Mouse (Mus musculus) cerebellum, adult (tissue): ENCODE data around the gene Cldn4.

ENCODE experiments used
- ATAC-seq: cut with Nextera tagmentation; 2 replicates; pipeline ENCODE4 v1.9.2; 2017; ENCODE audit warnings: mild to moderate bottlenecking, moderate library complexity, mixed read lengths; ENCODE audit not compliant: insufficient number of reproducible peaks, low FRiP score, low TSS enrichment

Gene Cldn4

DNA sequence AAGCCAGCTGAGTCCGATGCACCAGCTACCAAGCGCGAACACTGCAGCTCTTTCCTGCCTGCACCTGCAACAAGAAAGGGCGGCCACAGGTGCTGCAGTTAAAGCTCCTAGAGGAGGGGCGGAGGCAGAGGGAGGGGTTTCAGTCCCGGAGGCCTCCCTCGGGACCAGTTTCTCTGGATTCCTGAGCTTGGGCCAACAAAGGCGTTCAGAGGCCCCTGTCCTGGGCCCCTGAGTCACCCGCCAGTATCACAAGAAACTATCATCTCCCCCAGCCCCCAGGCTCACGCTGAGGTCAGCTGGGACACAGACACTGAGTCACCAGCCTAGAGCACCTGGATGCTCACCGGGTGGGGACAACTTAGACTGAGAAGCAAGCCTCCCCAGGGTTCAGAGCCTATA, at the start of gene Cldn4:
TSS of gene Cldn4 (minus strand) at position 78 of the 399 bp plus-strand sequence.
- ATAC-seq = no peak

DNA sequence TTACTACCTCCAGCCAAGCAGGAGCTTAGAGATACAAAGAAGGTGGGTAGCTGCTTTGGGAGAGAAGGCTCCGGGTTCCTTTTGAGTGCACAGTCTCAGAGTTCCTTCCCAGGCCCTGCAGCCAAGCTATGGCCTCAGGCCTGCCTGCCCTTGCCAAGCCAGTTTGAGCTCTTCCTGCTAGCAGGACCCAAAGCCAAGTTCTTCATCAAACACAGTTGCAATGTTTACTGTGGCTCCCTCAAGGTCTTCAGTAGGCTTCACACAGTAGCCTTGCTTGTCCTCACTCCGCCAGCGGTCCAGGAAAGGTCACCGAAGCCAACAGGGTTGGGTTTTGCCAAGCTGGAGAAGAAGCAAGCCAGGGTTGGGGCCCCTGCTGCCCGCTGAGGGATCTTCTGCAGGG, 45.8 kb upstream of the Cldn4 start:
- ATAC-seq = no peak

DNA sequence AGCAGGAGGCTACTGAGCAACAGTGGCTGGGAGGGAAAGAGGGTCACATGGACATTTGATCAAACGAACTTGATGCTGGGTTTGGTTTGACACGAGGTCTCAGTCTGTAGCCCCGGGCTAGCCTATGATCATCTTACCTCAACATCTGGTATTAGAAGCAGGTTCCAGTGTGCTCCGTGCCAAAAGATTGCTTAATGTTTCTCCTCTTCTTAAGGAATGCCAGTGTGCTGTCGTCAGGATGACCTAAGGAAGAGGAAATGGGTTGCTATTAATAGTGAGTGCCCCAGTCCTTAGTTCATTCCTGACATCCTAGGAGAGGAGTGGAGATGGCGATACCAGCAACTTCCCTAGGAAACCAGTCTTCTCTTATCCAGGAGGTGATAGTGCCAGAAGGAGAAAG, 43.0 kb upstream of the Cldn4 start:
- ATAC-seq = no peak

DNA sequence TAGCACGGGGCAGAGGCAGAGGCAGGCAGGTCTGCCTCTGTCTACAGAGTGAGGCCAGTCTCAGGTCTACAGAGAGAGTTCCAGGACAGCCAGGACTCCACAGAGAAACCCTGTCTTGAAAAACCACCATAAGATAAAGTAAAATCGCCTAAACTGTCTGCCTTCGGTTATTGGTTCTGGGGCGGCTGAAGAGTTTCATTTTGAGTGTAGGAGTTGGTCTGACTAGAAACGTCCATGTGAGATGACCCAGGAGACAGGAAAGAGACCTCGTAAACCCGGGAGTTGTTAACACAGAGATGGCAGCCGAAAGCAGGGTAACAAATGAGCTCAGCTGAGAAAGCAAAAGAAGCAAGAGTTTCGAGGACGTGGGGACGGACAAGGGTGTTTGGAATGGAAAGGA, 42.4 kb upstream of the Cldn4 start:
- no peak for ATAC-seq

DNA sequence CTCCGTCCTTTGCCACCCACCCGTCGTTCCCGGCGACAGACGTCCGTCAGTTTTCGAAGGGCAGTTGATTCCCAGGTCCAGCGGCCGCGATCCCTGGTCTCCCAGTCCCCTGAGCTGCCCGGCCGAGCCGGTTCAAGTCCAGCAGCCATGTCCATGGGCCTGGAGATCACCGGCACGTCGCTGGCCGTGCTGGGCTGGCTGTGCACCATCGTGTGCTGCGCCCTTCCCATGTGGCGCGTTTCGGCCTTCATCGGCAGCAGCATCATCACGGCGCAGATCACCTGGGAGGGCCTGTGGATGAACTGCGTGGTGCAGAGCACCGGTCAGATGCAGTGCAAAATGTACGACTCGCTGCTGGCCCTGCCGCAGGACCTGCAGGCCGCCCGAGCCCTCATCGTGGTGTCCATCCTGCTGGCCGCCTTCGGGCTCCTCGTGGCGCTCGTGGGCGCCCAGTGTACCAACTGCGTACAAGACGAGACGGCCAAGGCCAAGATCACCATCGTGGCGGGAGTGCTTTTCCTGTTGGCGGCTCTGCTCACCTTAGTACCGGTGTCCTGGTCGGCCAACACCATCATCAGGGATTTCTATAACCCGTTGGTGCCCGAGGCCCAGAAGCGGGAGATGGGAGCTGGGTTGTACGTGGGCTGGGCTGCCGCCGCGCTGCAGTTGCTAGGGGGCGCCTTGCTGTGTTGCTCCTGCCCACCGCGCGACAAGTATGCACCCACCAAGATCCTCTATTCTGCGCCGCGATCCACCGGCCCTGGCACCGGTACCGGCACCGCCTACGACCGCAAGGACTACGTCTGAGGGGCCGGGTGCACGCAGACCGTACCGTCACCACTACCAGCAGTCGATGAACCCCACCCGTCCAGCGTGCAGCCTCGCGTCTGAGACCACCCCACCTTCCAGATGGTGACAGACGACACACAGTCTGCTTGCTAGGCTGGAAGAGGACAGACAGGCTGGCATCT, 39.8 kb upstream of the Cldn4 start:
- no peak for ATAC-seq

DNA sequence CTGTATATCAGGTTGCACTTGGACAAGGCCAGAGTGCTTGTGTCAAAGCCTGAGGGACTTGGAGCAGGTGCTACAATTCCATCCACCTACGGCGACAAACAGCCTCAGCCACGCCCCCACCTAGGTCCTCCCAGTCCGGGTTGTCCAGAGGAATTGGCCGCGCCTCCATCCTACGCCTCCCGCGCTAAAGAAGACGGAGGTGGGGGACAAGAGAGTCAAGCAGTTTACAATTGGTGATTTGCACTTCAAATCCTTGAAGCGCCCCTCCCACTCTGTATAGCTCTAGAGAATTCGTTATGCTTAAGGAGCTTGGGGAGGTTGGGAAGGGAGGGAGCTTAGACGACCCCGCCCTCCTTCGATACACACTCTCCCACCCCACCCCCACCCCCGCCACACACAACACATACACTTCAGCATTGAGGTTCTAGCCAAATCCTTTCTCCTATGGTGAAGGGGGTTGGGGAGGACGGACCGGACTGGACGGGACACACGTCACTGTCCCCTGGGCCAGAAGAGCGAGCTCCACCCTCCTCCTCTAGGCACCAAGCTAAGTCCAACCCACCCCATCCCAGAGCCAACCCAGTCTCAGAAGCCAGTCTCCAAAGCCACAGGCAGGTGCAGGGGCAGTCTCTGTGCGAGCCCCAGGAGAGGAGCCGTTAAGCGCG, 39.0 kb upstream of the Cldn4 start, which contains the start of gene Cldn3:
TSS of gene Cldn3 (plus strand) at position 582 of the 665 bp plus-strand sequence.
- no peak for ATAC-seq

DNA sequence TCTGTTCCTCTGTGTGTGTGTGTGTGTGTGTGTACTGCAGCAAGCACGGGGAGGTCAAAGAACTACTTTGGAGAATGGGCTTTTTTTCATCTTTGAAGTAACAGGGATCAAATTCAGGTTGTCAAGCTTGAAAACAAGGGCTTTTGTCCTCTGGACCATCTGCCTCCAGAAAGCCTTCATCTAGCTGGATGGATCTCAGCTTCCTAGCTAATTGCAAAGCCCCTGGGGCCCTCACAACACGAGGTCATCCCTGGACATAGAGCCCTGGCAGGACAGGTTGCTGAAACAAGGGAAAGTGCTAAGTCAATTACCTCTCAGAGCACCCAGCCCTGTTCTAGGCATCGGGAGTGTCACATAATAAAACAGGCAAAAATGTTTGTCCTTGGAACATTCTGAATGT, 37.0 kb upstream of the Cldn4 start:
- no peak for ATAC-seq

DNA sequence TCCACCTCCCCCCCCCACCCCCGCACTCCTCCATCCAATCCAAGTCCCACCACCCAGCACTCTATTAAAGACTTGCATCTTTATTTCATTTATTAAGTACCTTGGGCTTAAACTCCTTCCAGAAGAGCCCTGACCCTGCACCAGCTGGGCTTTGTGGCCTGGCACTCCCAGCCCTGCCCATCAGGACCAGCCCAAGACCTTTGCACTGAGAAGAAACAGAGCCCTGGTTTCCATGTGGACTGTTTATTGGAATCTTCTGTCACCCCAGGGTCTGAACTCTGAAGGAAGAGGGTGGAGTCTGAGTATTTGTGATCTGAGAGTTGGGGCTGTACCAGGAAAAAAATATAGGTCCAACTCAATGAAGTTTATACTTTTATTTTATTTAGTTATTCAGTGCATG, 36.4 kb upstream of the Cldn4 start:
- ATAC-seq = no peak

DNA sequence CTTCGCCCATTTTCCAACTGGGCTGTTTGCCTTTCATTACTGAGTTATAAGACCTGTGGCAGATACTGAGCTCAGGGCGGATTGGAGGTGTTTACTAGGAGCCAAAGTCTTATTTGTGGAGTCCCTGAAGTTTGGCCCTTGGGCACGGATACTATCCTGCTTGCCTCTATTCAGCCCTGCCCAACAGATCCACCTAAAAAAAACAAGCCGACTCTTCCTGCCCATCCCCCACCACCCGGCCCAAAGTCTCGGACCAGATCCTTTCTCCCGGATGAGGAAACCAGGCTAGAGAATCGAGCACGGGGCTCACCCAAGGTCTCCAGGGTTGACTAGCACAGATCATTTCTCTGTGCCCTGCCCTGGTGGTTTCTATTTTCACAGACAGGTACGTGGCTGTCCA, 34.4 kb upstream of the Cldn4 start:
- ATAC-seq = no peak

DNA sequence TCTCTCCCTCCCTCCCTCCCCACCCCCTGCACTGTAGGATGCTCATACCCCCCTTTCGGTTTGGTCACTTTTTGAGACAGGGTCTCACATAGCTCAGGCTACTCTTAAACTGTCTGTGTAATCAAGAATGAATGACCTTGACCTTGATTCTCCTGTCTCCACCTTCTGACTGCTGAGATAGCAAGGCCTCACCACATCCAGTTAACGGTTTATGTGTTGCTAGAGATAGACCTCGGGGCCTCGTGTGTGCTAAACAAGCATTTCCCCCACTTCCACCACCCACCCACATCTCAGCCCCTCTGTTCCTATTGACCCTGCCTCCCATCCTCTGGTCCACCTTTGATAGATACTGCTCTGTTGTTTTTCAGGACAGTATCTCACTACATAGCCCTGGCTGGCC, 31.1 kb upstream of the Cldn4 start:
- no peak for ATAC-seq

DNA sequence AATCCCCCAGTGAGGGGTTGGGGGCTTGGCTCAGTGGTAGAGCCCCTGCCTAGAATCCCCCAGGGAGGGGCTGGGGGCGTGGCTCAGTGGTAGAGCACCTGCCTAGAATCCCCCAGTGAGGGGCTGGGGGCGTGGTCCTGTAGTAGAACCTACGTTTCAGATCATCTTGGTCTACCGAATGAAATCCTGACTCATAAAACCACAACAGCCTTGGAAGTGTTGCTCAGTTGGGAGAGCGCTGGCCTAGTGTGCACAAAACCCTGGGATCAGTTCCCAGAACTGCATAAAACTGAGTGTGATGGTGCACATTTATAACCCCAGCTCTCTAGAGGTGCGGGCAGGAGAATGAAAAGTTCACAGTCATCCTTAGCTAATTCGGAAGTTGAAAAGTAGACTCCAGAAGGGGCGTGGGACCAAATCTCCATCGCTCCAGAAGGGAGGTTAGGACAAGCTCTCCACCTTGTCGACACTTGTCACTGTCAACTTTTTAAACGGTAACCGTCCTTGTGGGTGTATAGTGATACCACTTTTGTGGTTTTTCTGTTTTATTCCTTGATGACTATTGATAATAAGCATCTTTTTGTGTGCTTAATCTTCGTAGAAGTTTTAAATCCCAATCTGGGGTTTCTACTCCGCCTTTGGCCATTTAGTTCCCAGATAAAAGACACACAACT, 30.0 kb upstream of the Cldn4 start:
- no peak for ATAC-seq

DNA sequence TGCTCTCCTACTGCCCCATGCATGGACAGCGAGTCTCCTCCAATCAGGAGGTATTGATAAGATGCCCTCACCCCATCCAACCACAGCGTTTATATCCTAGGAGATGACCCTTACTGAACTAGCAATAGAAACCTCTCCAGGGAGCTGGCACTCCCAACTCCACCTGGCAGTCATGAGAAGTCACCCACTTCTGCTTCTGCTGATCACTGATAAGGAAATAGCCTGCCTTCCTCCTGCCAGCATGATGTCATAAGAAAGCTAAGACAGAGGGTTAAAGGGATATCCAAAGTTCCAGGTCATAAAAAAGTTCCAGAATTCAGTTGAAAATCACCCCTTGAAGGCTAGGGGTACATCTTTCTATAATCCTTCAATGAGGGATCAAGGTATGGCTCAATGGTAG, 29.4 kb upstream of the Cldn4 start:
- no peak for ATAC-seq

DNA sequence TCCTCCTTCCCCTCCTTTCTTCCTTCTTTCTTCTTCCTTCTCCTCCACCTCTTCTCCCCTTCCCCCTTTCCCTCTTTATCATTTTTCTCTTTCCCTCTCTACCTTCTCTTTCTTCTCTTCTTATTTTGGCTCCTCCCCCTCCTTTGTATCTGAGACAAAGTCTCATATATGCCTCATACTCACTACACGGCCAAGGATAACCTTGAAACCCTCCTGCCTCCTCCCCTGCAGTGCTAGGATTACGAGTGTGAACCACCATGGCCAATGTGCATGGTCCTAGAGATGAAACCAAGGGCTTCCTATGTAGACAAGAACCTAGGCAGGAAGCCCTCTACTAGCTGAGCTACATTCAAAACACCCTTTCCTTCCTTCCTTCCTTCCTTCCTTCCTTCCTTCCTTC, 28.2 kb upstream of the Cldn4 start:
- no peak for ATAC-seq

DNA sequence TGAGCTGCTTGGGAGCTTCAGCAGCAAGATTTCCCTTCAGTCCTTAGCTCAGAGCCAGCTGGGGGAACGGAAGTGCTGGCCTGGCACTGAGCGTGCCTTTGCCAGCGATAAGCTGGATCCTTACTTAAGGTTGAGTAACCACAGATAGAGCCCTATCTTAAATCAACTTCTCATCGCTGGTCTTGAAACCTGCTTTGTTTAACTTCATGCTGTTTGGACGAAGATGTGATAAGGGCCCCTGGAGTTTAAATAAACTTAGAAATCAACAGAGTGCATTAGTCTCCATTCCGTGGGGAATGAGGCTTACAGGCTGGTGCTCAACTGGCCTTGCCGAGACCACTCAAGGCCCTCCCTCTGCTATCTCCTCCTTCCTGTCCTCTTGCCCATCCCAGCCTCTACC, 27.6 kb upstream of the Cldn4 start:
- ATAC-seq = no peak

DNA sequence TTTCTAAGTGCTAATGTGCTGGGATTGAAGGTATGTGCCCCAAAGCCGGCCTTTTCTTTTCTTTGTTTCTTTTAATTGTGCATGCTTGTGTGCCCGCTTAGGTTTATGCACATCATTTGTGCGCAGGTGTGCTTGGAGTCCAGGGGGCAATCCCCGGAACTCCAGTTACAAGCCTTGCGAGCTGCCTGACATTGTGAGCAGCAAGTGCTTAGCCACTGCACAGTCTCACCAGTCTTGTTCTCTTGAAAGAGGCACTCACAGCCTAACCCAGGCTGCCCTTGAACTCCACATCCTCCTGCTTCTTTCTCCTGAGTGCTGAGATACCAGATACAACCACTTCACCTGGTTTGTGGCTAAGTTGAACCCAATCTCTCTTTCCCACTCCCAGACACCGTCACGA, 26.8 kb upstream of the Cldn4 start:
- no peak for ATAC-seq

DNA sequence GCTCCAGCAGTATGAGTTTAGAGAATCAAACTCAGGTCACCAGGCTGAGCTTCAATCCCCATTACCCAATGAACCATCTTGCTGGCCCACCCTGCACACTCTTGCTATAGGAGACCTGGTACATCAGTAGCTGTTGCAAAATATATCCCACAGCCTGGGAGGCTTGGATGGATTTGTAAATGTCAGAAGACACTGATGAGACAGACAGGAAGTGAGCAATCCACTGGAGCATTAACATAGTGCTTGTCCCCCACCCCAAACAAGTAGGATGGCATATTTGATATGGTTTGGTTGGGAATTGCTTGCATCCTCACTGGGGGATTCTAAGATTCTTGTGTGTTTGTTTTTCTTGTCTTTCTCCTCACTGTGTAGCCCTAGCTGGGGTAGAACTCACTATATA, 26.3 kb upstream of the Cldn4 start:
- no peak for ATAC-seq

DNA sequence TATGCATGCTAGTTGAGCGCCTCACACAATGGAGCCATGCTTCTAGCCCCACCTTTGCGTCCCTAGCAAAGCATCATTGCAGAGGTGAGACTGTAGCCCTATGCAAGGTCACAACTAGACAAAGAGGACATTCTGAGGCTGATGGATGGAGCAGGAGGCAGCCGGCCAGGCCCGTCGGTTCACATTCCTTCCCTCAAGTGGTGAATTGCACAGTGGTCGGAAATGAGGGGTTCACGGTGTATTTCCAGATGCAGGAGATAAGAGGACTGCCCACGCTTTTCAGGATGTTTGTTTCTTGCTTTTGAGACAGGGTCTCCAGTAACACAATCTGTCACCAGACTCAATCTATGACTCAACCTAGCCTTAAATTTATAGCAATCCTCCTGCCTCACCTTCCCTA, 23.9 kb upstream of the Cldn4 start:
- ATAC-seq = no peak

DNA sequence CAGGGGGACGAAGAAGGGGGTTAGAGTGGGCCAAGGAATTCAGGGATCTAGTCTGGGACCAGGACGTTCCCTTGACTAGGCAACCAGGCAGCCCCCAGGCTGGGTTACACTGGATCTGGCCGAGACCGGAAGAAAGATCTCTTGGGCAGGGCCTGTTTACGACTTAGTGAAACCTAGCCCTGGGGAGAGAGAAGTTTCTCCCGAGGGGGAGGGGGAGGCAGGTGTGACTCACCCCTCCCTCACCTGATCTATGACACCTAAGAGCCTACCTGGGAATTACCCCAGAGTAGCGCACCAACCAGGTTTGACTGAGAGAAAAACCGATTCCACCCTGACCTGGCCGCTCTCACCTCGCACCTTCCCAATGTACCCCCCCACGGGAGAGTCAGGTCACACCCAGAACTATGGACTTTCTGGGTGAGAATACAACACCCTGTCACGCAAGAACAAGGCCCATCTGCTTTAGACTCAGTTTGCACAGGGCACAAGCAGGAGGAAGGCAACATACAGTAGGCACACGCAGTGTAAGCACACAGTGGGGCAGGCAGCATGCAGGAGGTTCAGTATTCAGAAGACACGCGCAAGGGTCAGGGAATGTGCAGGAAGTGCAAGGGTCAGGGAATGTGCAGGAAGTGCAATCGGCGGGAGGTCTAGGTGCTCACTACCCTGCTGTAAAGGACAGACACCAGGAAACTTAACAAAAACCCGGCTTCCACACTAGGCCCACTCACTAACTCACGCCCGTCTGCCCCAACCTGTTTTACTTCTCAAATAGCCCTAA, 20.6 kb upstream of the Cldn4 start:
- no peak for ATAC-seq

DNA sequence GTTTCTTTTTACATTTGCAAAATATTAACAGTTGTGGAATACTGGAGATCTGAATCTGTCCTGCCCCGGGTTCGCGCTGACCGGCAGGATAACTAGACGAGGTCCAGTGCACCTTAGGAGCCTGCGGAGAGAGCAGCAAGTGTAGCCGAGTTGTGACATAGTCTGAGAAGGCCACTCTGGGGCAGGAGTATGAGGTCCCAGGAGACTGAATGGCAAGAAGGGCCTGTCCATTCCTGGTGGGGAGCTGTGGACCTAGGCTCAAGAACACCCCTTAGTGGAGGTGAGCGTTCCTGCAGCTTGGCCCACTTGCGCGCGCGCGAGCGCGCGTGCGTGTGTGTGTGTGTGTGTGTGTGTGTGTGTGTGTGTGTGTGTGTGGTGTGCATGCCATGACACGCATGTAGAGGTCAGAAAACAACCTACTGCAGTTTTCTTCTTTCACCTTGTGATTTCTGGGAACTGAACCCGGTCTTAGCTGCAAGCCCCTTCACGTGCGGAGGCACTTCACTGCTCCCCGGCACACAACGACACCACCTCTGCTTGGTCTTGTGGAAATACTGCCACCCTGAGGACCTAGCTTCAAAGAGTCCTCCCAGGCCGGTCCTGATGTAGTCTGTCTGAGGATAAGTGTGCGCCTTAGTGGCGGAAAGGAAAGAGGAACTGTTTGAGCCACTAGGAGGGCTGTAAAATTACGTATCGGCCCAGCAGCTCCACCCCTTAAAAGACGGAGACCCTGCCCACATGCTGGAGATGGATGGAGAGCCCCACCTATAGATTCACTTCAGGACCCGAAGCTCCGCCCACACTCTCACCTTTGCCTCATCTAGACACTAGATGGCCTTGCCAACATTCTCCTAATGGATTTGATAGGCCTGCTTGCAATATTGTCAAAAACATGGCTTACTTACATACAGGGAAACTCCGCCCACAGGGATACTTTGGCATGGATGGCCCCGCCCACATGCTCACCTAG, 19.4 kb upstream of the Cldn4 start:
- no peak for ATAC-seq
